Mouse (Mus musculus) CD4-positive helper T cell, adult 2 months (primary cell): Measurements from ENCODE around the gene 4933403O08Rik.

Experiments
- DNase-seq: peaks from one replicate; pipeline ENCODE4 v3.0.0-alpha.2; 2012; ENCODE audit warnings: low read depth, missing footprints, low spot score

The 4933403O08Rik gene

DNA sequence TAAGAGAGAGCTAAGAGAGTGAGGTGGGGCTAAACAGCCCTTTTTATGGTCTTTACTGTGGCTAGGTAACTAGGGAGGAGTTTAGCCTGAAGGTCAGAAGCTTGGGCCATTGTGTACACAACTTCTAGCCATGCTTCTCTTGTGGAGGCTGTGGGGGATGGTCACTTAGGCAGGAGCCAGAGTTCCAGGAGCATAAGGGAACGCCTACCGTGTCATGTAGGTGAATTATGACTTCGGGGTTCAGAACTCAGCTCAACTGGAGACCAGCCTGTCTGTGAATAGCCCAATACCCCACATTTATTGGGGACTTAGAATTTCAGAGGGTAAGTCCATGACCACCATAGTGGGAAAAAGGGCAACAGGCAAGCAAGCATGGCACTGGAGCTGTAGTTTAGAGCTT is at the start of gene 4933403O08Rik:
TSS of gene 4933403O08Rik (plus strand) at position 301 of the 400 bp plus-strand sequence.
- DNase-seq: no peak

DNA sequence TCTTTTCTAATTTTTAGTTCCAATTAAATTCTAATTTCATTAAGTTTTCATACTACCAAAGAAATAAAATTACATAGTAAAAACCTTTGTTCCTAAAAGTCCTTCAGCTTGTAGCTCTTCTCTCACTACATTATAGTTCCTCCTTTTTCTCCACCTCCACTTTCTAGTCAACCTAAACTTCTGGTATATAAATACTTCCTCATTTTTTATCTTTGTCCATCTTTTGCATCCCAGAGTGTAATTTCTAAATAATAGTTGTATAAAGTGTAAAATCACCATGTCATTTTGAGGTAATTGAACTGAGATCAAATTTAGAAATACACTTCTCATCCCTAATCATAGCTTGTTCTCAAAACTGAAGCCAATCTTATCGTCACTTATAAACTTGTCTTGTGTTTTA is 4.1 kb downstream of the 4933403O08Rik start:
- no peak for DNase-seq

DNA sequence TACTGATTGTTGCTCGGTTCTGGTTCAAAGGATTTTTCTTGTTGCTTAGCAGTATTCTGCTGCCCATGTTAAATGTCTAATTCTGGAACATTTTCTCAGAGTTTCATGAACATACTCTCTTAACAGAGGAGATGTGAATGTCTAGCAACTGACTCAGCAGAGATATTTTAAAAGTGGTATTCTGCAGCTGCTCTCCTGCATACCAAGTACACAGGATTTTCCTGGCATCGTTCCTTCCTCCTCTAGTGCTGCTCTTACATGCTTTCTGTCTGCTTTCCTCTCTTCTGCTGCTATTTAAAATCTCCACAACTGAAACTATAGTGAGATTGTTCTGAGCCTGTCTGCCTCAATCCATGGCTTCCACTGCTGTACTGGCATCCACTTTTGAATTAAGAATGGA is 16.7 kb downstream of the 4933403O08Rik start:
- no peak for DNase-seq

DNA sequence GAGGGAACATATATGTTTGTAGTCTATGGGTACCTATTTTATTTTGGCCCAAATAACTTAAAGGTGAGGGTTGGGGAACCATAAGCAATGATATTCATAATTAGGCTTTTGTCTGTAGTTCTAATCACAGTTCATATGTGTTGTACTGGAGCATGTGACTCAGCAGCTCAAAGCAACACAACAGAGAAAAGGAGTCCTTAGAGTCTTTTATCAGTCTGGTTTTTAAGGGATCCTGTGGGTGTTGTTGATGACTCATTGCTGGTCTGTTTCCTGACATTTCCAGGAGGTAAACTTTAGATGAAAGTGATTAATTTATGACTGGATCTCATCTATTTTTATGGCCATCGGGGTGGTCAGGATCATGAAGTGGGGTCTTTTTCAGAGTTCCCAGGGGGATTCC is 34.7 kb downstream of the 4933403O08Rik start:
- no peak for DNase-seq
